Mouse (Mus musculus): ENCODE measurements at regions not wholly inside any gene's neighbourhood (a gene's known extent, or its start where the extent isn't known, plus 50 kb on each side); places are given as distances from the start of the nearest gene placed in this dataset.
"Not testable (repeated sequence)": the region's sequence is repeated elsewhere in the genome, so short reads cannot be mapped to it uniquely, and the experiment has no call there.

DNA sequence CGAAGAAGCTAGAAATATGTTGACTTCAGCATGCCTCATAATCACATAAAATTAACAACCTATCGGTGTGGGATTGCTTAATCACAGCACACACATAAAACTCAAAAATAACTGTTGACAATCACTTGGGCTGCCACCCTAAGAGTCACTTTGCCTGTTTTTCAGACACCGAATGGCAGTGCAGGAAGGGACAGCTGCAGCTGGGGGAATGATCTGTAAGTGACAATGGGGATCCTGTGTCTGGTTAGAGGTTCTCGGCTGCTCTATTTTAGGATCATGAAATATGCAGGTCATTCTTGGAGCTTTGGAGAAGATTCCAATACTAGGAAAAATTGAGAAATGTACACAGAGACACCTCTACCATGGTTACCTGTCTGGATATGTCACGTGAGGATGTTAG is 54.4 kb upstream of the Tcf12 start:
- DNase-seq (ENCODE audit: low read depth), result no peak

DNA sequence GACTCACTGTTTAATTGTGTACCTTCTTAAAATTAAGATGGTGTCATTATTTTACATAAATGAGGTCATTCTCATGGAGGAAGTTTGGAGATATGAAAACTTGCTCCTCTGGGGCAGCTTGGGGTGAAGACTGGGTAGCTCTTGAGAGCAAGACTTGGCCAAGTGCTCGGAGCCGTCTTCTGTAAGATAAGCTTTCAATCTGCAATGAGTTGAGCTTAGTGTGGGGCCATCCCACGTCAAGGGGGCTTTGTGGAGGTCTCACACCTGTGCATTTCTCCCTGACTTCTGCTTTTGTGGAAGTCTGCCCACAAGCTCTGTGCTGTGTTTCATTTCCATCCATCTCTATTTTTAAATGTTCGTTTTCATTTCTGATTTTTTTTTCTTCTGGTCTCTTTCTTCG is 54.9 kb upstream of the Tcf12 start:
- no peak for DNase-seq (ENCODE audit: low read depth)

DNA sequence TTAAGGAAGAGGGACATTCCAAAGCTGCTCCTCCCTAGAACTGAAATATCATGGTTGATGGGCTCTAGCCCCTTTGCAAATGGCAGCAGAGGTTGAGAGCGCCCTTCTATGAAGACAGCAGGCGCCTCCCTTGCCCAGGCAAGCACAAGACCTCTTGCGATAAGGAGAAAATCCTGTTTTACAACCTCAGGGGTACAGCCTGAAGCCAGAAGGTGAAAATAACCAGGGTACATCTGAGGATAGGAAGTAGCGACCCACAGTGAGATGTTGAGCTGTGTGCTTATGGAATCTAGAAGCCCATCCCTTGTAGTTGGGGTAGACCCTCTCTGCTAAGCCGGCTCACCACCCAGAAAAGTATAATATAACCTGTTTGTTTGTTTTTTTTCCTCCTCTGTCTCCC is 57.6 kb upstream of the Tcf12 start:
- DNase-seq (ENCODE audit: low read depth), result no peak

DNA sequence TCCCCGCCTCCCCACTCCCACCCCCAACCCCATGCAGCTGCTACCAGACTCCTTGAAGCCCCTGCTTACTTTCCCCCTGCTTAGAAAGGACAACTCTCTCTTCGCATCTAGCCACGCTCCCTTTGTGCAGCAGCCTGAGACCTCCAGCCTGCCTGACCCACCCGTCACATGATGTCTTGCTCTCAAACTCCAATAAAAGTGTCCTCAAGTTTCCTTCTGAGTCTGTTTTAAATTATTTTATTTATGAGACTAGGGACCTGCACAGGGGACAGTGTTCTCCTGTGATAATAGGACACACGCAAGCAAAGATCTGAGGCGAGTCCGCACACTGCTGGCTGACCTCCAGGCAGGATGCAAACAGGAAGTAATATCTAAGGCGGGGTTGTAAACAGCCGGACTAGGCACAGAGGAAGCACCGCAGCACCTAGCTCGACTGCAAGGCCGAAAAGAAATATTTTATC is 58.1 kb upstream of the Tcf12 start:
- DNase-seq (ENCODE audit: low read depth), result no peak

DNA sequence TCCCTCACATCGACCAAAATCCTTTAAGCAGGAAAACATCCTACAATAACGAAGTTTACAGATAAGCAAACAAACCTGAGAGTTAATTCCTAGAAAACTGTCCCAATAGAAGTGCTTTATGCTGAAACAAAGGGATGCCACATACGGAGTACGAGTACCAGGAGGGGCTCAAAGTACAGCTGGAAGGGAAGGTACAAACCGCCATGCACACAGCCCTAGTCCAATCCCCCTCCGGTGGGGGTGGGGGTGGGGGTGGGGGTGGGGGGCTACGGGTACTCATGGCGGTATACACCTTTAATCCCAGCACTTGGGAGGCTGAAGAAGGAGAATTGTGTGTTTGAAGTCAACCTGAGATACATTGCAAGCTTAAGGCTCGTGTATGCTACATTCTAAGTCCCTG is 58.6 kb upstream of the Tcf12 start:
- no peak for DNase-seq (ENCODE audit: low read depth)

DNA sequence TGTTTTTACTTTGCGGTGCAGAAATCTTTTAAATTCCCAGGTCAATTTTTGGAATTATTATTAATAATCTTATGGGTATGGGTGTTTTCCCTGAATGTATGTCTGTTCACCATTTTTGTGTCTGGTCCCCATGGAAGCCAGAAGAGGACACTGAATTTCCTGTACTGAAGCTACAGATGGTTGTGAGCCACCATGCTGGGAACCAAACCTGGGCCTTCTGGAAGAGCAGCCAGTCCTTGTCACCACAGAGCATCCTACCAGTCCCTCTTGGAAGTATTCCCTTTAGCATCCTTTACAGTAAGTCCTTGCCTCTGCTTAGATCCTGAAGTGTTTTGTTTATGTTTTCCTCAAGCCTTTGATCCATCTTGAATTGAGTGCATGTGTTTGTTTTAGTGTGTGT is 60.7 kb upstream of the Tcf12 start:
- DNase-seq (ENCODE audit: low read depth), result no peak

DNA sequence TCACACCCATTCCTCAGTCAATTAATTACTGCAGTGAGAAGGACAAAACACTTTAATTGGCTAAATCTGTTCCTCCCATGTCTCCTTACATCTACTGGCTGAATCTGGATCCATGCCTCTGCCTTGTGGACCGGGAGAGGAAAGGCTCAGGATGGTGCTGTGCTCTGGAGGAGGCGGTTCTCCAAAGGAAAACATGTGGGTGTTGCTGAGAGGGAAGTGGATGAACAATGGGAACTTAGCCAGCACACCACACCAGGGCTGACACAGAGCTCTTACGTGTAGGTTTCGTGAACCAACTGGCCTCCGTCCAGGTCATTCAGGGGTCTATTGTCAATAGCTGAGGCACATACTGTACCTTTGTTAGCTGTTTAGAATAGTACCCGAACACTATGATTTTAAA is 69.3 kb upstream of the Tcf12 start:
- no peak for DNase-seq (ENCODE audit: low read depth)

DNA sequence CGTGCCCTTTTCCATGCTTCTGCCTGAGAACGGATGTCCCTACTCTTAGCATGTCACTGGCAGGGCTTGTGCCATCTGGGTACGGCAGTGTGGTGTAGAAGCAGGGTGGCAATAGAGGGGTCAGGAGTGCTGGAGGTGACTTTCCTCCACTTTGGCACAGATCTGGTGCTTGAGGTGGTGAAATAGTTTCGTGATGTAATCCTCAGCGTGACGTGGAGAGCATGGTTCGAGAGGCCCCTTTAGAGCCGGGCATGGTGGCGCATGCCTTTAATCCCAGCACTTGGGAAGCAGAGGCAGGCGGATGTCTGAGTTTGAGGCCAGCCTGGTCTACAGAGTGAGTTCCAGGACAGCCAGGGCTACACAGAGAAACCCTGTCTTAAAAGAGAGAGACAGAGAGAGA is 71.7 kb upstream of the Tcf12 start:
- no peak for DNase-seq (ENCODE audit: low read depth)

DNA sequence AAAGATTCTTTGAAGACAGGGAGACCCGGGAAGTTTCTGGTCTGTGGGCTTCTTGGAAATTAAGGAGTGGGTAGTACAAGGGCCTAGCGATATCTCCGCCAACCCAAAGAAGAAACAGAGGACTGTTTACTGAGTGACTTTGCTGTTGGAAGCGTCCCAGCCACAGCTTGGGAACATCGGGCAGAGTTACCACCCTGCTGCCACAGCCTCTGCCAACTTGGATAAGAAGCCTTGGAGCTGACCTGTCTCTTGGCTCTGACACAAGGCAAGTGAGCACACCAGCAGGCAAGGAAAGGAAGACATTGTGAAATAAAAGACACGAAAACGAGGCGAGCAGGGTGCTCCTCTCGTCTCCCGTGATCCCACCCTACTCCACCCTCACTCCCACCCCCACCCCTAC is 72.3 kb upstream of the Tcf12 start:
- no peak for DNase-seq (ENCODE audit: low read depth)

DNA sequence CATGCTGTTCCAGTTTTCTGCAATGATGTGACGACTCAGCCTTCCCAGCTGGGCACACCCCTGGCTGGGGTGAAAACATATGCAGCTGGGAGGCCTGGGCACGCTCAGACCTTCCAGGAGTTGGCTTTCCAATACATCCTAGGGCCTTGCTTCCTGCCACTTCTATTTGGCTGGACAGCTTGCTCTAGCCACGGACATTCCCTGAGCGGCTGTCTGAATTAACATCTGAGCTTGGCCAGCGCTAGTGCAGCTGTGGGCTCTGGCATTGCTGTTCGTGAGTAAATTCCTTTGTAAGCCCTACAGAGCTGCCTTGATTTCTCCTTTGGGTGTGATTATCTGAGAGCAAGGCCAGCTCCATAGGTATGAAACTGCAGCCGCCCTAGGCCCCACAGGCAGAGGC is 78.2 kb upstream of the Tcf12 start:
- peak; percentile 61 for DNase-seq (ENCODE audit: low read depth)

DNA sequence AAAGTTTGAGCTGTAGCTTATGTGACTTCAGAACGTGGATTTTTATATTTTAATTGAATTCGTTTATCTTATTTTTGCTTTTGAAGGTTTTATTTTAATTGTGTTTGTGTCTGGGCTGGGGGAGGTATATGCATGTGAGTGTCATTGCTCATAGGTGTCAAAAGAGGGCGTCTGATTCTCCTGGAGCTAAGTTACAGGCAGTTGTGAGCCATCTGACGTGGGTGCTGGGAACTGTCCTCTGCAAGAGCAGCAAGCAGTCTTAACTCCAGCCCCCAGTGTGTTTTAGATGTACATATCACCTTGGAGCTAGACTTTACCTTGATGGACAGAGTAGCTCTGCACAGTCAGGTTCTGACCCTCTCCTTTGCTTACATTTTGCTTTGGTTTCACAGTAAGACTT is 79.0 kb upstream of the Tcf12 start:
- no peak for DNase-seq (ENCODE audit: low read depth)

DNA sequence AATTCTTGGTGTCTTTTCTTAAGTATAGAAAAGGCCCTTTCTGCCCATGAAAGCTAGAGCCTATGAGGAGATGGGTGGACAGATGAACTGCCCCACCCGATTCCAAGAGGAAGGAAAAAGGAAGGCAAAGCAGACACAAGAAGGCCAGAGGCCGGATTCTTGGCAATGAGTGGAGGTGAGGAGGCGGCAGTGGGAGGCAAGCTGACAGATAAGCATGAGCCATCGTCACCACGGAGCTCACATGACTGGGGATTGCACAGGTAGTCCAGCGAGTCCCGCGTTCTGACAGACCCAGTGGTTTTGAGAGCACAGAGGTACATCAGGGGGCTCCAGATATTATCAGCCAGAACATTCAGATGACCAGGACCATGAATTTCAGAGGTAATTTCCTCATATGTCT is 79.4 kb upstream of the Tcf12 start:
- no peak for DNase-seq (ENCODE audit: low read depth)

DNA sequence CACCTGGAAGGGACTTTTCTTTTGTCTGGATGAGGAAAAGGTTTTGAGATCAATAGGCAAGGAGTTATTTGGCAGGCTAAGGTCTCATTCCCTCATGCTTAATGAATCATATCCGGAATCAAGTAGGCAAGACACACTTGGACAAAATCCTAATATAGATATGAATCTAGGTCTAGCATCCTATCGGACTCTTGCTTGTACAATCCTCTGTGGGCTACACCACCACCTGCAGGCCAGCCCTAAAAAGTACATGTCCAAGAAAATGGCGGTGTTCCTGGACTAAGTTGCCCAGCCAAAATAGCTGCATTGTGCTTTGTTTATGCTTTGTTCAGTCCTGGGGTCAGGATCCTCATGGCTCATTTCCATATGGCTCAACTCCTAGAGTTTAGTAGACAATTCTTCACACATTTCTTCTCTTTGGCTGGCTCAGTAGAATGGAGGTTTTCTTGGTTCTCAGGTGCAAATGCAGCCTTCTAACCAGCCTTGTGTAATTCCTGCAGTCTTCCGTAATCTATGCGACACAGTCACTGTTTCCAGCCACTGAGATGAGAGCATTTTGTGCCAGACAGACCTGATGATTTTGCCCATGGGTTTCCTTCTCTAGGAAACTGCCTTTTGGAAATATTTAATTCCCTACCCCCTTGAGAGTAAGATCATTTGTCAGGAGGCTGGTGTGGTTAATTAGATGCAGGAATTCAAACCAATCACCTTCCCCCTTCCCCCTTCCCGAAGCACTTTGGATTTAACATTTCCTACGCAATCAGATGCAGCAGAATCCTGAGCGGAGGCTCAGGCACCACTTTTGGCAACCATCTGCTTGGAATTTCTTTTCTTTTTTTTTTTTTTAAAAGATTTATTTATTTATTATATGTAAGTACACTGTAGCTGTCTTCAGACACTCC is 80.6 kb upstream of the Tcf12 start:
- DNase-seq (ENCODE audit: low read depth), result peak; percentile 65

DNA sequence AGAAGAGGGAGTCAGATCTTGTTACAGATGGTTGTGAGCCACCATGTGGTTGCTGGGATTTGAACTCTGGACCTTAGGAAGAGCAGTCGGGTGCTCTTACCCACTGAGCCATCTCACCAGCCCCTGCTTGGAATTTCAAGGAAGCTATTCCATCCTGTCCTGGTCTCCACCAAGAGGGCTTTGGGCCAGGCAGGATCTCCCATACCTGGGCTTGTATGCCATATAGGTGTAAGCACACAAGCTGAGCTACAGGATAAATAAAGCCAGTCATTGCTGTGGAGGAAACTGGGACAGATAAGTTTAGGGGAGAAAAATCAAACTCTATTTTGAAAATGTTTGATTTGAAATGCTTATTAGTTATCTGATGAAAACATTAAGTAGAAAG is 81.3 kb upstream of the Tcf12 start:
- not testable (repeated sequence) for DNase-seq (ENCODE audit: low read depth)

DNA sequence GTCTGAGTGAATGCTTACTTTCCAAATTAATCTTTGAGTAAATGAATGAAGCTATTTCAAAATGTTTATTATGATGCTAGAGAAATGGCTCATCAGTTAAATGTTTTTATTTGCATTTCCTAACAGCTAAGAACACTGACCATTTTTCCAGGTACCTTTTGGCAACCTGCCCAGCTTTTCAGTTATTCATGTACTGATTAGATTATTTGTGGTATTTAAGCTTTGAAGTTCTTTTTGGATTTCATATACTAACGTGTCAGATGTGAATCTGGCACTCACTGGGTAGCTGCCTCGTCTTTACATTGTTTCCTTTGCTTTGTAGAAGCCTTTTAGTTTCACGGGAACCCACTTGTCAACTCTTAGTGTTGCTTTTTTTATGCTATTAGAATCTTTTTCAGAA is 79.3 kb upstream of the Zfp280d start:
- DNase-seq (ENCODE audit: low read depth), result no peak

DNA sequence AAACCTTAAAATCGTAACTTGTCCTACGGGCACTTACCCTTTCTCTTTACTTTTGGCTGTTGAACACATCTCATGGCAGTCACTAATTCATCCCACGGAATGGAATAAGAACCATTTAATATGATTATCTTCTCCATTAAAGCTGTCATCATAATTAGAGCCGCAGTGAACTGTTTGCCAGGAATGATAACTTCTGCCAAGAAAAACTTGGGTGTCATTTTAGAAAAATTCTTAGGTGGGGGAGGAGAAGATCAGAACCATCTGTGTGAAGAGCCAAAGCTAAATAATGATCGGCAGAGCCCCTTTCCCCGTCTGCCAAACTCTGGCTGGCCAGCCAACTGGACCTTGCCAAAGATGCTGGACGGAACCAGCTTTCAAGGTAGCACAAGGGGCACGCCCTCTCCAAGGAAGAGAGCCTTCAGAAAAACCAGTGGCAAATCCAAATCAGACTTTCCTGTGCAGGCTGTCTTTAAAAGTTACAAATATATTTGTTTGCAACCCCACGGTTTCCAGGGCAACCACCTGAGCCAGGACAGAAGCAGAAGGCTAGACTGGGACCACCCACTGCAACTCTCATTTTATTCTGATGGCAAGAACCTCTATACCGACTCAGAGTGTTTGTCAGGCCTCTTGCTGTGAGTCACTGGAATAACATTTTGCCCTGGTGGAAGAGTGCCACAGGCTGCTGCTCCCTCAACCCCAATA is 77.9 kb upstream of the Zfp280d start:
- DNase-seq (ENCODE audit: low read depth), result peak; percentile 79

DNA sequence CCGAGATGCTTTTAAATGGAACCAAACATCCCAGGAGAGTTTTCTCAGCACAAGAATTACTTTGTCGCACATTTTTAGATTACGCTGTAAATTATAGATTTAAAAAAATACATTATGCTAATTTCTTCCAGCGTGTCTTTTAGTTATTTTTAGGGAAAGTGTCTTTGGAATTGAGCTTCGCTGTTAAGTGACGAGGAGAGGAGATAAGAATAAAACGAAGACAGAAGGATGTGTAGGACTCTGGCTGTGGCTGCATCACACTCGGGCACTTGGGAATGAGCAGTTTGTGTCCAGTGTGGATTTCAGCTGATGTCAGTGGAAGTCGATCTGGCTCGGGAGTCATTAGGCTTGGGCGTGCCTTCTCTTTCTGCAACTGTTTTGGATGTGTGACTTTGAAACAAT is 77.3 kb upstream of the Zfp280d start:
- DNase-seq (ENCODE audit: low read depth), result no peak

DNA sequence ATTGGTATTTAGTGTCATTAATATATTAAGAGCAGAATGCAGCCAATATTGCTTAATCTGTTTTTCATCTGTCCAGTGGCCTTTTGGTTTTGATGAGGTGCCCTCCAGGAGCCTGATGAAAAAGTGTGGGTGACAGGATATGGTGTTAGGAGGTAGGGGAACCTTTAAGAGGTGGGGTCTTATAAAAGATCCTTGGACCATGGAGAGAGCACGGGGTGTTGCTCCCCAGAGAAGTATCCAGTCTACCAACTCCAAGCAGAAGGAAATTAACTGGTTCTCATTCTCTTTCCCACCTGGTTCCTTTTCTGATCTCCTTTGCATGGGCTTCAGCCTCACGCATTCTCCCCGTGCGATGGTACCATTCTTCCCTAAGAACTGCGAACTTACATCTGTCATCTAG is 75.7 kb upstream of the Zfp280d start:
- DNase-seq (ENCODE audit: low read depth), result no peak

DNA sequence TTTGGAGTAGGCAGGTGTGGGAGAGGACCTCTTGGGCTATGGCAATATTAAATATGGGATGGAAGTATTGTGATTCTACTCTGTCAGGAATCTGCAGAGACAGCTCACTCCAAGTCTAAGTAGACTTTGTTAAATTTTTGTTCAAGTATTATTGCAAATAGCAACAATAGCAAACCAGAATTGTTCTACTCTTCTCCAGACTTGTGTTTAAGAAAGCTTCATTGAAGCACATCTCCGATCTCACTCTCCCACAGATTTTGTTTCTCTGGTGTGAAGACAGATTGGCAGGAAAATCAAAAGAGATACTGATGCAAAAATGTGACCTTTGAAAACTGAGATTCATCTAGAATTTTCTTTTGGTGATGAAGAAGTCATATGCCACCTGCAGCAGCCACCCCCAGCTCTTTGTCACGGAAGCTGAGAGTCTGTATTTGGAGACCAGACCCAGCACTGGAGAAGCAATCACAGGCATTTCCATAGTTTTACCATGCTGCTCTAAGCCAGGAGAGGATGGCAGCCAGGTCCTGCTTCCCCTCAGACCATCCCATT is 70.2 kb upstream of the Zfp280d start:
- DNase-seq (ENCODE audit: low read depth), result no peak

DNA sequence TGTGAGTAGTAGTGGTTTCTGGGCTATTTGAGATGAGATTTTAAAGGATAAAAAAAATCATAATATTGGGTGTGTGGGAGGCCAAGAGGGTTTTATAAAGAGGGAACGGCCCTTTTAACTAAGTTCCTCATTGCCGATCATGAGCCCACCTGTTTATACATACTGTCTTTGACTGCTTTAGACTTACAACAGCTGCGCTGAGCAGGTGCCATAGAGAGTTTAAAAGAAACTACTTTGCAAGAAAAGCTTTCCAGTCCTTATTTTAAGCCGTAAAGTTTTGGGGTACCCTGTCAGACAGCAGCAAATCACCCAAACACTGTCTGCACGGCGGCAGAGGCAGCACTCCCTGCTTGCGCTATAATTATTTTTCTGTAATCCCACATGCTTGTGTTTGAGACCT is 68.8 kb upstream of the Zfp280d start:
- no peak for DNase-seq (ENCODE audit: low read depth)

DNA sequence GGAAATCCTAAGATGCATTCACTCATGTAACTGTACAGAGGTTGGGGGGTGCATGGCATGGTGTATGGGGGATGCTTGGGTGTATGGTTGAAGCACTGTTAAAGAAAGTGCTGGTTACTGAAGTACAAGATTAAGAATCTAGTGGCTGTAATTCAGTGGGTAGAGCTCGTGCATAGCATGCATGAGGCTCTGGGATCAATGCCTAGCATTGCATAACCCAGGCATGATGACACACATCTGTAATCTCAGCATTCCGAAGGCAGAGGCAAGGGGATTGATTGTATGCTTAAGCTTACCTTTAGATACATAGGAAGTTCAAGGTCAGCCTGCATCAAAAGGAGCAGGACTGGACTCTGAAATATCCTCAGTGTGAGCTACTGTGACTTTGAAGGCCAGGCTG is 67.7 kb upstream of the Zfp280d start:
- no peak for DNase-seq (ENCODE audit: low read depth)

DNA sequence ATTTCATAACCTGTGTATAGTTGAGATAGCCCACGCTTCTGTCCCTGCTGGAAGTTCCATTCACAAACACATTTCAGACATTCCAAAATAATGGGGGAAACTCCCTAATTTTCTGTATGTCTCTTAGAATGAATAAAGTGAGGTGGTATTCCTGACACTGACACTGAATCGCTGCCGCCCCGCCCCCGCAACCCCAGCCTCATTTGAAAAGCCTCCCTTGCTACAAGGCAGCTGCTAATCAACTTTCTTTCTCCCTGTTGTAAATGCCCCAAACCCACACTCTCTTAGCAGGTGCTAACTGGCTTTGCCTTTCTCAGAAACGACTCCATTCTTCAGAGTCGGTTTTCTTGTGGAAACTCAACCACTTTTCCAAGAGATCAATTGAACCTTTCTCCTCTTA is 66.4 kb upstream of the Zfp280d start:
- no peak for DNase-seq (ENCODE audit: low read depth)

DNA sequence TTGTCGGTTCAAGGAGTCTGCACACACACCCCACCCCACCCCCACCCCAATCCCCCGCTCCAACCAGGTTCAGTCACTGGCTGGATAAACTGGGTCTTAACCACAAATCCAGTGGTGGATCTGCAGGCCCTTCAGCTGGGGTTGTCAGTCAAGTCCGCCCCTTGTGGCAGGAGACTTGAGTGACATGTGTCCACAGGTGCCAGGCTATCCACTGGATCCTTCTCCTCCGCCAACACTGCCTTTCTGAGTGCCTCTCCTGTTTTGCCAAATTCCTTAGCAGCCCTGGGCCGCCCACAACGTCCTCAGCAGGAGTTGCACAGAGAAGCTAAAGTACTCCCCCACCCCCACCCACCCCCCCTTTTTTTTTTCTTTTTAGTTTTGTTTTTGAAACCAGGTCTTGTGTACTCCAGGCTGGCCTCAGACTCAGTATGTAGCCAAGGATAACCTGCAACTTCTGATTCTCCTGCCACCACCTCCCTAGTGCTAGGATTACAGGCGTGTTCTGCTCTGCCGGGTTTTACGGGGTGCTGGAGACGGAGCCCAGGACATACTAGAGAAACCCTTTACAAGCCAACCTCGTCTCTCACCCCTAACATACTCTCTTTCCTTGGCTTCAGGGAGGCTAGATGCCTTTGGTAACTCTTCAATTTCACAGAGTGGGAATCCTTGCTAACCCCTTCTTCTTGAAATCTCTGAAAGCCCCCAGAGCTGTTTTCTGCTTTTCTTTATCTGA is 57.2 kb upstream of the Zfp280d start:
- DNase-seq (ENCODE audit: low read depth), result no peak

Measured in fibroblast of lung, adult 2 months (primary cell).